Mouse (Mus musculus) ES-E14 (cell line): ENCODE results near the gene Olfr160. TPM values are rescaled to one million over a fixed set of nuclear protein-coding genes. Genes with fewer than 3 reads are reported as not detected.

Source experiments
- DNase-seq: peaks from one replicate; pipeline ENCODE4 v3.0.0-alpha.2; 2013; ENCODE audit warnings: low read depth, low spot score
- H3K27ac ChIP-seq: 2 replicates; pipeline ENCODE4 v1.5.1; 2012; ENCODE audit warnings: low read depth, mild to moderate bottlenecking, low read length, moderate library complexity, mixed read lengths; ENCODE audit not compliant: poor library complexity, insufficient read depth, severe bottlenecking
- H3K36me3 ChIP-seq: 2 replicates; pipeline ENCODE4 v1.6.1; 2012; ENCODE audit warnings: mild to moderate bottlenecking, low read length, moderate library complexity, mixed read lengths; ENCODE audit not compliant: control insufficient read depth, poor library complexity, insufficient read depth, severe bottlenecking
- H3K4me1 ChIP-seq, 2 experiments: fragments of 150-350 bp in 1 of 2; sonication (generic) in 1 of 2; 2 replicates each; pipeline ENCODE4 v1.6.1; 2012; ENCODE audit warnings: low read length in 2 of 2, mild to moderate bottlenecking in 1 of 2, mixed read lengths in 1 of 2; ENCODE audit not compliant: control insufficient read depth in 2 of 2, insufficient read depth in 2 of 2, poor library complexity in 1 of 2
- H3K4me3 ChIP-seq, 2 experiments: fragments of 150-350 bp in 1 of 2; sonication (generic) in 1 of 2; 2 replicates each; pipeline ENCODE4 v1.5.1; 2012; ENCODE audit warnings: low read length in 2 of 2, low read depth in 1 of 2, mild to moderate bottlenecking in 1 of 2, mixed read lengths in 1 of 2; ENCODE audit not compliant: insufficient read depth in 1 of 2, poor library complexity in 1 of 2, severe bottlenecking in 1 of 2
- H3K9ac ChIP-seq: 2 replicates; pipeline ENCODE4 v1.6.1; 2012; ENCODE audit warnings: low read depth, mild to moderate bottlenecking, low read length, mixed read lengths; ENCODE audit not compliant: poor library complexity, insufficient read depth, severe bottlenecking
- H3K9me3 ChIP-seq: fragments of 150-350 bp; sonication (generic); 2 replicates; pipeline ENCODE4 v1.6.1; 2012; ENCODE audit warnings: low read depth, mild to moderate bottlenecking, low read length; ENCODE audit not compliant: control insufficient read depth, insufficient read depth
- HCFC1 ChIP-seq: IDR thresholded peaks from 2 replicates; pipeline ENCODE4 v1.6.1; 2012; ENCODE audit warnings: low read length, inconsistent platforms, borderline replicate concordance; ENCODE audit not compliant: insufficient read depth
- ZNF384 ChIP-seq: IDR thresholded peaks from 2 replicates; pipeline ENCODE4 v1.6.1; 2012; ENCODE audit warnings: low read depth, low read length, inconsistent platforms
- in situ Hi-C, 2 experiments: fragments of 600-800 bp; cut with MboI; formaldehyde crosslinking; loops; one replicate each; pipeline ENCODE4 v1.15.1; 2025; ENCODE audit warnings: low sequenced_read_pairs in 2 of 2, inconsistent platforms in 1 of 2; ENCODE audit not compliant: unreplicated experiment in 2 of 2
- total RNA-seq: library from RNA; depleted of rRNA; stranded (reverse); fragments of 300-350 nt; gene quantifications from 2 replicates; pipeline ENCODE4 v1.2.3, GENCODE M21; 2012; rRNA removed

The Olfr160 gene
- total RNA-seq, 1 experiment, result not detected

DNA sequence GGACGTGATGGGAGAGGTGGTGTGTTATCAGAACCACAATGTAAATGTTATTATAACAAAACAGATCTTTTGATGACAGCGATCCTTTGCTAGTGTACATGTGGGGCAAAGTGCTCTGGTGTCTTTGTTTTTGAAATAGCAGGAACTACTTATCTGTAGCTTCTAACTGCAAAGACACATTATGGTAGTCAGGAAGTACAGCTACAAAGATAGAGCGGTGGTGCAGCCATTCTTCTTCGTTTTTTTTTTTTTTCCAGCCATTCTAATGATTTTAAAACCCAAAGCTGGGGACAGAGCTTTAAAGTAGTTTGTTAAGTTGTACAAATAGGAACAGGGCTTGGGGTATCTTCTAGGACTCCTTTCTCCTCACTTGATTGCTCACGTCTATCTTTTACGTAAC lies 56.6 kb downstream of the Olfr160 start:
- Histone ChIP-seq H3K9me3 (no peaks in the 10 kb centered on the region), H3K4me1 (peaks cover 0 to 3% of the 10 kb centered on the region in 2 experiments; a peak in 1 of 4 replicates), H3K9ac (no peak overlapping the region), H3K36me3 (peaks cover under 1% of the 10 kb centered on the region; the same call in 1 of the 2 replicates), H3K27ac (no peak overlapping the region), H3K4me3 (no peak overlapping the region)
- DNase-seq, result no peak
- in situ Hi-C loops, result no loop called here
- TF ChIP-seq ZNF384, result no peak
- TF ChIP-seq HCFC1, result no peak

Other genes starting within 250 kb of the Olfr160 start
- 66.9 and 81.3 TPM in 2 replicates for gene Msantd2, start 226.9 kb downstream of the Olfr160 start, total RNA-seq
- 6.5 and 6.9 TPM in 2 replicates for gene Esam, start 188.2 kb downstream of the Olfr160 start, total RNA-seq
- 4.8 and 6.7 TPM in 2 replicates for gene Vsig2, start 177.0 kb downstream of the Olfr160 start, total RNA-seq
- gene Nrgn, start 163.3 kb downstream of the Olfr160 start, total RNA-seq, result 0.40 and 0.63 TPM in 2 replicates
- gene Siae, start 160.6 kb downstream of the Olfr160 start, total RNA-seq, result 8.5 and 13.7 TPM in 2 replicates
- 0.95 and 2.7 TPM in 2 replicates for gene Spa17, start 102.5 kb downstream of the Olfr160 start, total RNA-seq
- 84.1 and 120 TPM in 2 replicates for gene Tbrg1, start 58.9 kb downstream of the Olfr160 start, total RNA-seq
- 0.13 TPM in 1 of 2 replicates, not detected in the other for gene Panx3, start 47.0 kb downstream of the Olfr160 start, total RNA-seq
- gene Olfr874, start 28.9 kb upstream of the Olfr160 start, total RNA-seq, result 0.22 TPM in 1 of 2 replicates, not detected in the other
- gene Olfr875, start 55.6 kb upstream of the Olfr160 start, total RNA-seq, result not detected in 2 replicates
- gene Olfr876, start 86.8 kb upstream of the Olfr160 start, total RNA-seq, result not detected in 2 replicates
- gene Olfr877, start 138.0 kb upstream of the Olfr160 start, total RNA-seq, result not detected in 2 replicates
- gene Olfr145, start 180.5 kb upstream of the Olfr160 start, total RNA-seq, result not detected in 2 replicates
- gene Olfr878, start 201.6 kb upstream of the Olfr160 start, total RNA-seq, result not detected in 2 replicates